Mouse (Mus musculus): ENCODE measurements at regions not wholly inside any gene's neighbourhood (a gene's known extent, or its start where the extent isn't known, plus 50 kb on each side); places are given as distances from the start of the nearest gene placed in this dataset.

DNA sequence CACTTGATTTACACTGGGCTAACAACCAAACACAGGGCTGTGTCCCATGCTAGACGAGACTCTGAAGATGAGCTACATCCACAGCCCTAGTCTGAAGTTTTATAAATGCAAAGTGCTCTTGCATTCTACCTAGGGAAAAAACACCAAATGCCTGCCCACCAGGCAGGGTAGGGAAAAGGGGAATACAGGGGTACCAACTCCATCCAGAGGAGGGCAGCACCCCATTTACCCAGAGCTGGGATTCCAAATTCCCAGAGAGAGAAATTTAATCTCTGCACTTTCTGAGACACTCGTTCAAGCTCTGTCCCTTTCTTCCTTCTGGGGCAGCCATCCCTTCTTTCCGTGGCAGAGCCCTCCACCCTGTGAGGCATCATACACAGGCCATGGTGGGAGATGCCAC is 66.8 kb upstream of the Hdhd5 start:
- TF ChIP-seq CTCF (IDR thresholded peaks at IDR 0.05; ENCODE audit: borderline replicate concordance, insufficient read depth, low read length) (no peak), POLR2A (IDR thresholded peaks at IDR 0.05; ENCODE audit: low read depth, low read length) (no peak)
